Mouse (Mus musculus): ENCODE measurements at regions not wholly inside any gene's neighbourhood (a gene's known extent, or its start where the extent isn't known, plus 50 kb on each side); places are given as distances from the start of the nearest gene placed in this dataset.
A peak's percentile ranks its signal among the peaks of the same experiment; 100 is the strongest.

DNA sequence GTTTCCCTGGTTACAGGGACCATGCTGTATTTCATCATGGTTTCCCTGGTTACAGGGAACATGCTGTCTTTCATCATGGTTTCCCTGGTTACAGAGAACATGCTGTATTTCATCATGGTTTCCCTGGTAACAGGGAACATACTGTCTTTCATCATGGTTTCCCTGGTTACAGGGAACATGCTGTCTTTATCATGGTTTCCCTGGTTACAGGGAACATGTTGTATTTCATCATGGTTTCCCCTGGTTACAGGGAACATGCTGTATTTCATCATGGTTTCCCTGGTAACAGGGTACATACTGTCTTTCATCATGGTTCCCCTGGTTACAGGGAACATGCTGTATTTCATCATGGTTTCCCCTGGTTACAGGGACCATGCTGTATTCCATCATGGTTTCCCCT, 1579.5 kb downstream of the 4930444P10Rik start:
- no peak overlapping the region for H3K27ac ChIP-seq
- H3K9me3 ChIP-seq, result no peaks in the 10 kb centered on the region
- H3K4me1 ChIP-seq, result peaks cover 19% of the 10 kb centered on the region
- peaks cover 16% of the 10 kb centered on the region for H3K27me3 ChIP-seq
- H3K36me3 ChIP-seq, result no peaks in the 10 kb centered on the region
- H3K9ac ChIP-seq, result no peak overlapping the region
- no peak for ATAC-seq (ENCODE audit: low FRiP score, low read depth)
- no peak overlapping the region for H3K4me3 ChIP-seq
- H3K4me2 ChIP-seq (replicated peaks), result no peak overlapping the region

DNA sequence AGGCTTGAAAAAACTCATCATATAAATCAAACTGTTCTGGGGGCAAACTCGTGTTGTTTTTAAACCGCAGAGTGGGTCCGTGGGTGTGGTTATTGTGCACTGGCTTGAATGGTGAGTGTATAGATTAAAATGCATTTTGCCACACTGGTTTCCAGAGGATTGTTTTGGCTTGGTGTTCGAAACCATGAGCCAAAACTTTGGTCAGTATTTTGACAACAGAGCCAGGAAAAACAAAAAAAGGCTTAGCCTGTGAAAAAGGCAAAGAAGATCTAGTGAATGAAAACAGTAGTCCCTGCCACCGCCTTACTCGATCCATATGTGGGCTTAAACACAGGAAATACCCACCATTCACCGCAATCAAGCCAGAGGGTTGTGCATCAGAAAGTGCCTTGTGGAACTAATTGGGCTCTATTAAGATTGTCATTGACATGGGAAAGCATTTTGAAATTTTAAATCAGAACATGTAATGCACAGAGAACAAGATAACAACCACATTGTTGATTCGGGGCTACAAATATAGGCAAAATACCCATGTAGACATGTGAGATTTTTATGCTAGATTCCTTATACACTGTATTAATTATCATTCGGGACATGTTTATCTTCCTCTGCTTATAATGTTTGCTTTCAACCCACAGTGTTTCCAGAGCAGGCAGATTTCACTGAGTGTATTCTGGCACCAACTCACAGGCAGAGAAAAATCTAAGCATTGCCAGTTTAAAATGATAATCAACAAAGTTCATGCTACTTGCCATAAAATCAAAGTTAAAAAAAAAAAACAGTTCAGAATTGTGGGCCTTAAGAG, 1580.4 kb downstream of the 4930444P10Rik start:
- no peak overlapping the region for H3K27ac ChIP-seq
- H3K36me3 ChIP-seq, result no peaks in the 10 kb centered on the region

DNA sequence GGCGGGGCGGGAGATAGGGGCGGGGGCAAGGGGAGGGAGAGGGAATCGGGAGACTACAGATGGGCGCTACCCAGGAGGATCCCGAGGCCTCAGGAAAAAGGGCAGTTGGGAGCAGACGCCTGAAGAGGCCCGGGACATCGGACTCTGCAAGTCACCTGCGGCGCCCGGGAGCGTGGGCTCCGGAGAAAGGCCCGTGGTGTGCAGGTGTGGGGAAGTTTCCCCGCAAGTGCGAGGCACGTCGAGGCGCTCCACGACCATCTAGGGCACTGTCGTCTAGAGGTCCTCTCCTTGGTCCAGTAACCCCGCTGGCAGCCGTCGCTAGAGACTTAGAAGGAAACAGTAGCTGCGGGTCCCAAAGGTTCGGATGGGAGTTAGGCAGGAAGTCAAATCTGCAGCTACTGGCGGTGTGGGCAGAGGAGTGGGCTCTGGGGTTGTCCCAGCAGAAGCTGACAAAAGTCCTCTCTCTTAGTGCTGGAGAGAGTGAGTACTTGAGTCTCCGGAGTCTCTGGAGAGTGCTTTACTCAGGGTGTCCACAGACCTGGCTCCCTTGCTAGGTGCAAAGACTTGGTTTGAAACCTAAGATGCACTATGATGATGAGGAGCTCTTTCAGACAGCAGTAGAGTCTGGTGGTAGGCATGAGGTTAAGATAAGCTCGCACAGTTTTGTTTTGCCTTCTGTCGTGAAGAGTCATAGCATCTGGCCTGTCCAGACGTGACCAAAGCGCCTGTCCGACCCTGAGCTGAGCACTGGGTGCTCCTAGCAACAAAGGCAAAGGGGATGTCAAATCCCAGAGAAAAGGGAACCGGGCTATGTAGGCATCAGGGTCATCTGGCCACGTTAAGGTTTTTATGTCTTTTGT, 1586.1 kb downstream of the 4930444P10Rik start:
- Histone ChIP-seq H3K36me3 (no peaks in the 10 kb centered on the region), H3K27ac (0 out of 2 replicates have a peak overlapping the region, but pooled peaks have one; percentile 6), H3K9me3 (no peaks in the 10 kb centered on the region), H3K4me1 (peaks cover 46% of the 10 kb centered on the region), H3K4me2 (replicated peaks) (peak overlapping the region; percentile 83), H3K4me3 (peak overlapping the region; percentile 48), H3K27me3 (peaks cover 66% of the 10 kb centered on the region), H3K9ac (peak overlapping the region; percentile 54)
- WGBS, result 4% methylated on average over 34 of the region's 36 CpGs
- peak; percentile 20; the same call in 1 of the 2 replicates for ATAC-seq (ENCODE audit: low FRiP score, low read depth)

More for the DNA sequence above, 1580.4 kb downstream of the 4930444P10Rik start:
- Histone ChIP-seq H3K4me2 (replicated peaks) (no peak overlapping the region), H3K4me3 (no peak overlapping the region), H3K27me3 (peaks cover 26% of the 10 kb centered on the region), H3K4me1 (peaks cover 19% of the 10 kb centered on the region), H3K9ac (no peak overlapping the region), H3K9me3 (no peaks in the 10 kb centered on the region)
- ATAC-seq (ENCODE audit: low FRiP score, low read depth), result no peak
- WGBS, result 29% methylated on average over 9 of the region's 9 CpGs

- no peaks in the 10 kb centered on the region for H3K9me3 ChIP-seq
- H3K4me1 ChIP-seq, result peaks cover 39% of the 10 kb centered on the region
- peak; percentile 85 for ATAC-seq (ENCODE audit: low FRiP score, low read depth)
- WGBS, result under 1% methylated on average over 32 of the region's 34 CpGs
- H3K4me3 ChIP-seq, result peak overlapping the region; percentile 48
- H3K27me3 ChIP-seq, result peaks cover 66% of the 10 kb centered on the region
- H3K27ac ChIP-seq, result 0 out of 2 replicates have a peak overlapping the region, but pooled peaks have one; percentile 6
- H3K4me2 ChIP-seq (replicated peaks), result peak overlapping the region; percentile 83
- no peaks in the 10 kb centered on the region for H3K36me3 ChIP-seq
- peak overlapping the region; percentile 54 for H3K9ac ChIP-seq
Observed at GRCm38 (mm10) chr1:14506201-14506830, 1586.8 kb downstream of the 4930444P10Rik start.

- H3K27ac ChIP-seq, result no peak overlapping the region
- WGBS, result 6% methylated on average over 6 of the region's 6 CpGs
- no peaks in the 10 kb centered on the region for H3K36me3 ChIP-seq
- no peak overlapping the region for H3K9ac ChIP-seq
- no peak for ATAC-seq (ENCODE audit: low FRiP score, low read depth)
- H3K4me3 ChIP-seq, result peak overlapping the region; percentile 48
- peak overlapping the region; percentile 83 for H3K4me2 ChIP-seq (replicated peaks)
- H3K27me3 ChIP-seq, result peaks cover 66% of the 10 kb centered on the region
- no peaks in the 10 kb centered on the region for H3K9me3 ChIP-seq
- H3K4me1 ChIP-seq, result peaks cover 33% of the 10 kb centered on the region
Observed at GRCm38 (mm10) chr1:14505741-14506140, 1587.4 kb downstream of the 4930444P10Rik start.

GRCm38 (mm10) chr1:14504767-14505343, 1588.3 kb downstream of the 4930444P10Rik start:
- Histone ChIP-seq H3K27me3 (peaks cover 68% of the 10 kb centered on the region), H3K36me3 (no peaks in the 10 kb centered on the region), H3K4me3 (peak overlapping the region; percentile 26), H3K9me3 (no peaks in the 10 kb centered on the region), H3K9ac (no peak overlapping the region), H3K27ac (no peak overlapping the region), H3K4me2 (replicated peaks) (peak overlapping the region; percentile 58), H3K4me1 (peaks cover 33% of the 10 kb centered on the region)
- 5% methylated on average over 12 of the region's 12 CpGs for WGBS
- no peak for ATAC-seq (ENCODE audit: low FRiP score, low read depth)

DNA sequence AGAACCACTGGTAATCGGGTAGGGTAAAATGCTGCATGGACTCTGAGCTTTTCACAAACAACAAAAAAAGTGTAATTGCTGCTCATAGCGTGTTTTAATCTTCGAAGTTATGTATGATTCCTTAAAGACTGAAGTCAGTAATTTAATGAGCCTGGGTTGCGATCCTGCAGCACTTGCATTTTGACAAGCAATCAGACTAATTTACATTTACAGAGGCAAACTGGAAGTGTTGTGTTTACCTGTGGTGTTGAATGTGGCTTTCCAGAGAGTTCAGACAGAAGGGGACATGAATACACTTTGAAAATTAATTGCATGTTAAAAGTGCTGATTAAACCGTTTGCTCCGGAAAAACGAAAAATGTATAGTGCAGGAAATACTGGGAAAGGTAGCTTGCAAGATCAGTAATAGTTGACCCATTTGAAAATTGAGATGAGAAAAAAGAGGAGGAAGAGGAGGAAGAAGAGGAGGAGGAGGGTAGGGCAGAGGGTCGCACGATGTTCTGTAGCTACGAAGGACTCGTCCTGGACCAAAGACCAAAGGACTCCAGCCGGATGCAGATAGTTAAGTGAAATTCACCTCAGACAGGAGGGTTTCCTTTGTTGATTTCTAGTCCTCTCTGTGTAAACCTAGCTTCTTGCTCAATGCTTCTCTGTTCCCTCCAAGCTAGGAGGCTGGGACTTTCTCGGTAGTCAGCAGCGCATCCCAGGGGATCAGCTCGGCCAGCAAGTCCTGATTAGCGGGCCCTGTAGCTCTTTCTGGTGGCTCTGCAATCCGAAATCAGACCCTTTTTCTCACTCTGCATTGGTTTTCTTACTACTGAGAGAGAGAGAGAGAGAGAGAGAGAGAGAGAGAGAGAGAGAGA, 1589.0 kb downstream of the 4930444P10Rik start:
- peaks cover 33% of the 10 kb centered on the region for H3K4me1 ChIP-seq
- no peak overlapping the region for H3K27ac ChIP-seq
- peak overlapping the region; percentile 58 for H3K4me2 ChIP-seq (replicated peaks)
- peak overlapping the region; percentile 26 for H3K4me3 ChIP-seq
- ATAC-seq (ENCODE audit: low FRiP score, low read depth), result no peak
- 3% methylated on average over 17 of the region's 17 CpGs for WGBS
- peaks cover 63% of the 10 kb centered on the region for H3K27me3 ChIP-seq
- peak overlapping the region; percentile 31; the same call in 1 of the 2 replicates for H3K9ac ChIP-seq
- H3K36me3 ChIP-seq, result no peaks in the 10 kb centered on the region
- no peaks in the 10 kb centered on the region for H3K9me3 ChIP-seq

DNA sequence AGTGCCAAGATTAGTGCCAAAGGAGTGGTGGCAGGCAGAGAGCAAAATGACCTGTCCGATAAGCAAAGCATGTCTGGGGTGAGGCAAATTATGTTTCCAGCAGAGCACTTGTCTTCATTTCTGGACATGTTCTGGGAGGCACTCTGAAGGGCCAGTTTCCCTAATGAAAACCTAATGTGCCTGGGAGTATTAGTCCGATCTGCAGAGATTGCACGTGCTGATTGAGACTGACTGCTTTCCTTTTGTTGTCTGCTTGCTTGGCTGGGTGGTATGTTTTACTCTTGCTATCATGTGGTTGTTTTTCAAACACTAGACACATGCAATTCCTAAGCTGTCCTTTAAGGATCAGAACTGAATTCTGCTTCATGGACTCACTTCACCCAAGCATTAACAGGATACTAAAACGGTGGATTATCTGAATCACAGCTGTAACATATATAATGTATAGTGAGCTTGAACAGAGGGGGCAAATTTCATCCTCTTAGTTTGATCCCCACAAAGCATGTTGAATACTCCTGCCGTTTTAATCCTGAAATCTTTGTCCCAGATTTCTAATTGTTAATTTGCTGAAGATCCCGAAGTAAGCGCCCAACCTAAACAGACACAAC, 1589.8 kb downstream of the 4930444P10Rik start:
- no peak overlapping the region for H3K4me3 ChIP-seq
- WGBS, result 15% methylated on average over 7 of the region's 7 CpGs
- H3K36me3 ChIP-seq, result no peaks in the 10 kb centered on the region
- no peak overlapping the region for H3K27ac ChIP-seq
- peak overlapping the region; percentile 58 for H3K4me2 ChIP-seq (replicated peaks)
- peaks cover 56% of the 10 kb centered on the region for H3K27me3 ChIP-seq
- H3K4me1 ChIP-seq, result peaks cover 33% of the 10 kb centered on the region
- no peaks in the 10 kb centered on the region for H3K9me3 ChIP-seq
- ATAC-seq (ENCODE audit: low FRiP score, low read depth), result no peak
- no peak overlapping the region for H3K9ac ChIP-seq

DNA sequence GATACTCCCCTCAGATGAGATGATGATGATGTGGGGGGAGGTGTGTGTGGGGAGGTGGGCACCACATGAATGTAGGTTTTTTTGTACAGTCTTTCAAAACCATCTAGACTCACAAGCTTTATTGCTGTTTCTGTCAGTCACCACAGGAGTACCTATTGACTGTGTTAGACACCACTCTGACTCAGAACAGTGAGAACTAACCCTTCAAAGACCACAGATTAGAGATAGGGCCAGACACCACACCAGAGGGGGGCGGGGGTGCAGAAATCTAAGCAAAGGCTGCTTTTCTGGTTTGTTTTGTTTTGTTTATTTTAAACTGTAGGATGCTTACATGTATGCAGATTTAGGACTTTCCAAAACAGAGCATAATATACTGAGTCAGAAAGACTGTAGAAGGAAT, 1594.0 kb downstream of the 4930444P10Rik start:
- no peaks in the 10 kb centered on the region for H3K9me3 ChIP-seq
- H3K4me1 ChIP-seq, result peaks cover 10% of the 10 kb centered on the region; the same call in 1 of the 2 replicates
- no peak overlapping the region for H3K27ac ChIP-seq
- H3K4me3 ChIP-seq, result no peak overlapping the region
- ATAC-seq (ENCODE audit: low FRiP score, low read depth), result no peak
- 94% methylated on average over 1 of the region's 1 CpGs for WGBS
- no peaks in the 10 kb centered on the region for H3K36me3 ChIP-seq
- H3K27me3 ChIP-seq, result peaks cover 20% of the 10 kb centered on the region
- H3K9ac ChIP-seq, result no peak overlapping the region
- H3K4me2 ChIP-seq (replicated peaks), result no peak overlapping the region

DNA sequence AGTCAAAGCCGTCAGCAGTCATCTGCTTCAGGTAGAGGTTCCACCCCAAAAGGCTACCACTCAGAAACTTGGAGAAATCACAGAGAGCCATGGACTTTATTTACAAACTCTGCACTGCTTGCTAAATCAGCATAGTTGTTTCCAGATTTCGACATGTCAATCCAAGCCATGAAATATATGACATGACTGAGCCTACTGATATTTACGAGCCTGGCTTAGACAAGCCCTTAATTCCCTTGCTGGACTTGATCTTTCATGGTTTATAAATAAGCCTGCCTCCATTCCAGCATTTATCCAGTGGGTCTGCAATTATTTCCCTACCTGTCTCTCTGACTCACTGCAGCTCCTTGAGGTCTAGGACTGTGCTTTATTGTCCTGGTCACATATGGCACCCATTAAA, 1603.1 kb downstream of the 4930444P10Rik start:
- Histone ChIP-seq H3K36me3 (no peaks in the 10 kb centered on the region), H3K9me3 (no peaks in the 10 kb centered on the region), H3K27me3 (peaks cover 12% of the 10 kb centered on the region; the same call in 1 of the 2 replicates), H3K27ac (no peak overlapping the region), H3K9ac (no peak overlapping the region), H3K4me2 (replicated peaks) (no peak overlapping the region), H3K4me3 (no peak overlapping the region), H3K4me1 (no peaks in the 10 kb centered on the region)
- no peak for ATAC-seq (ENCODE audit: low FRiP score, low read depth)
- 49% methylated on average over 3 of the region's 3 CpGs for WGBS

Measured in limb, embryonic 13.5 days (tissue).